Mouse (Mus musculus) Patski (cell line): Measurements from ENCODE around the gene Zfp945. TPM values are rescaled to one million over a fixed set of nuclear protein-coding genes. Genes with fewer than 3 reads are reported as not detected.

ENCODE experiments used
- ATAC-seq: fragments of 100-300 bp; one replicate; pipeline ENCODE4 v1.8.0; 2021
- CTCF ChIA-PET: fragments of 350-600 bp; sonication (Branson Sonifier 250); formaldehyde crosslinking; loops from one replicate; lab custom pipeline; 2022; ENCODE audit warnings: inconsistent platforms; lab: Charles Lee
- POLR2A ChIA-PET: fragments of 350-600 bp; sonication (Branson Sonifier 250); formaldehyde crosslinking; loops from one replicate; lab custom pipeline; 2022; ENCODE audit warnings: antibody characterized with exemption, inconsistent platforms; lab: Charles Lee
- DNase-seq: peaks from one replicate; pipeline ENCODE4 v3.0.0-alpha.2; 2011; ENCODE audit warnings: low read depth, low spot score
- H3K27me3 ChIP-seq: fragments of 371-371 bp; one replicate; pipeline ENCODE4 v1.5.1; 2021
- CTCF ChIP-seq: fragments of 100-300 bp; IDR thresholded peaks from one replicate; pipeline ENCODE4 v1.5.1; 2021
- in situ Hi-C: fragments of 300-500 bp; cut with MboI; formaldehyde crosslinking; loops from 3 replicates; pipeline ENCODE4 v1.11.1; 2018; ENCODE audit warnings: low pct_unique_long_range_greater_than_20kb, mixed read lengths
- polyA plus RNA-seq: library from polyadenylated mRNA; unstranded; gene quantifications from one replicate; pipeline ENCODE4 v1.2.3, GENCODE M21; 2021

The Zfp945 gene
- polyA plus RNA-seq, 1 experiment from 2014 or later, result 7.2 TPM

- CTCF ChIA-PET, result no interaction called here
- DNase-seq (no peak), ATAC-seq (no peak)
- peak; percentile 35 for TF ChIP-seq CTCF
- no peaks in the 10 kb centered on the region for H3K27me3 ChIP-seq
- in situ Hi-C loops, result no loop called here
- POLR2A ChIA-PET, result no interaction called here
Observed at GRCm38 (mm10) chr17:22799707-22800106, 67.2 kb downstream of the Zfp945 start.

Other genes starting within 250 kb of the Zfp945 start
- not detected for gene Vmn2r113, start 75.8 kb upstream of the Zfp945 start, polyA plus RNA-seq
- not detected for gene Vmn2r-ps130, start 194.0 kb upstream of the Zfp945 start, polyA plus RNA-seq